Mouse (Mus musculus): Measurements from ENCODE around the gene Sema3a.

Sema3a gene

GRCm38 (mm10) chr5:13125241-13125692, at the start of gene Sema3a:
Gene Sema3a, plus strand, starts transcription at chr5:13125414.
- peak in 1 of 2 experiments; percentile 3 for DNase-seq

GRCm38 (mm10) chr5:13084777-13085439, 40.3 kb upstream of the Sema3a start:
- no peak for DNase-seq

GRCm38 (mm10) chr5:13090431-13090830, 34.8 kb upstream of the Sema3a start:
- DNase-seq = no peak

GRCm38 (mm10) chr5:13109522-13109921, 15.7 kb upstream of the Sema3a start:
- no peak for DNase-seq

GRCm38 (mm10) chr5:13117236-13117635, 8.0 kb upstream of the Sema3a start:
- DNase-seq = no peak

- DNase-seq = no peak
These were observed 543 bp downstream of the Sema3a start for GRCm38 (mm10) chr5:13125757-13126156.

GRCm38 (mm10) chr5:13126196-13126595, 982 bp downstream of the Sema3a start:
- DNase-seq = no peak

- DNase-seq = no peak
These were observed 1.9 kb downstream of the Sema3a start for GRCm38 (mm10) chr5:13127121-13127520.

GRCm38 (mm10) chr5:13144733-13145457, 19.7 kb downstream of the Sema3a start:
- DNase-seq = no peak

- DNase-seq = no peak
These were observed 24.7 kb downstream of the Sema3a start for GRCm38 (mm10) chr5:13149909-13150308.

- peak; percentile 3 to 17 for DNase-seq
These were observed 25.8 kb downstream of the Sema3a start for GRCm38 (mm10) chr5:13151002-13151401.

GRCm38 (mm10) chr5:13157761-13158612, 32.8 kb downstream of the Sema3a start:
- no peak for DNase-seq

- DNase-seq = no peak
These were observed 57.0 kb downstream of the Sema3a start for GRCm38 (mm10) chr5:13182186-13182585.

- no peak for DNase-seq
These were observed 72.7 kb downstream of the Sema3a start for GRCm38 (mm10) chr5:13197886-13198285.

GRCm38 (mm10) chr5:13199709-13200108, 74.5 kb downstream of the Sema3a start:
- no peak for DNase-seq

GRCm38 (mm10) chr5:13255353-13255752, 130.1 kb downstream of the Sema3a start:
- no peak for DNase-seq

- DNase-seq = no peak
These were observed 131.1 kb downstream of the Sema3a start for GRCm38 (mm10) chr5:13256321-13256720.

GRCm38 (mm10) chr5:13263087-13263486, 137.9 kb downstream of the Sema3a start:
- no peak for DNase-seq

GRCm38 (mm10) chr5:13263539-13263938, 138.3 kb downstream of the Sema3a start:
- DNase-seq = no peak

- DNase-seq = no peak
These were observed 187.5 kb downstream of the Sema3a start for GRCm38 (mm10) chr5:13312667-13313066.

- DNase-seq = no peak
These were observed 188.8 kb downstream of the Sema3a start for GRCm38 (mm10) chr5:13313977-13314376.

- DNase-seq = peak; percentile 34 to 44
These were observed 193.7 kb downstream of the Sema3a start for GRCm38 (mm10) chr5:13318728-13319429.

- no peak for DNase-seq
These were observed 194.9 kb downstream of the Sema3a start for GRCm38 (mm10) chr5:13320138-13320537.

Data from cerebellum, postnatal 25 days (tissue).